Mouse (Mus musculus): ENCODE measurements at regions not wholly inside any gene's neighbourhood (a gene's known extent, or its start where the extent isn't known, plus 50 kb on each side); places are given as distances from the start of the nearest gene placed in this dataset.

GRCm38 (mm10) chr17:88222379-88222955 is 157.4 kb upstream of the Fbxo11 start:
- TF ChIP-seq POLR2A (IDR thresholded peaks at IDR 0.05; ENCODE audit: low read depth, low read length) (no peak), CTCF (IDR thresholded peaks at IDR 0.05; ENCODE audit: extremely low read depth, insufficient read length, insufficient replicate concordance, low read depth, low read length) (no peak)

Measured in small intestine, adult 2 months (tissue).